Mouse (Mus musculus) limb, embryonic 14.5 days (tissue): ENCODE data around the gene E430018J23Rik. TPM values are rescaled to one million over a fixed set of nuclear protein-coding genes. Genes with fewer than 3 reads are reported as not detected.
"Not testable (repeated sequence)": the region's sequence is repeated elsewhere in the genome, so short reads cannot be mapped to it uniquely, and the experiment has no call there.

ENCODE experiments used
- ATAC-seq: fragments of 200-750 bp; cut with Nextera tagmentation; 2 replicates; pipeline ENCODE4 v1.8.0; 2017; ENCODE audit warnings: low read depth, moderate number of reproducible peaks, moderate TSS enrichment; ENCODE audit not compliant: low FRiP score
- DNase-seq: peaks from one replicate; pipeline ENCODE4 v3.0.0-alpha.2; 2015; ENCODE audit warnings: low spot score
- H3K27ac ChIP-seq: fragments of 300-500 bp; sonication (generic); replicated peaks from 2 replicates; pipeline ENCODE4 v1.5.1; 2014; ENCODE audit warnings: low read depth, mild to moderate bottlenecking, low read length, moderate library complexity, mixed read lengths
- H3K27me3 ChIP-seq: fragments of 300-500 bp; sonication (generic); 2 replicates; pipeline ENCODE4 v1.6.1; 2014; ENCODE audit warnings: low read length, mixed read lengths; ENCODE audit not compliant: control insufficient read depth, insufficient read depth
- H3K36me3 ChIP-seq: fragments of 300-500 bp; sonication (generic); 2 replicates; pipeline ENCODE4 v1.6.1; 2014; ENCODE audit warnings: mild to moderate bottlenecking, low read length, moderate library complexity, mixed read lengths; ENCODE audit not compliant: control insufficient read depth, insufficient read depth
- H3K4me1 ChIP-seq: fragments of 300-500 bp; sonication (generic); 2 replicates; pipeline ENCODE4 v1.6.1; 2014; ENCODE audit warnings: antibody characterized with exemption, low read length, mixed read lengths; ENCODE audit not compliant: control insufficient read depth, insufficient read depth
- H3K4me2 ChIP-seq: fragments of 300-500 bp; sonication (generic); replicated peaks from 2 replicates; pipeline ENCODE4 v1.6.1; 2014; ENCODE audit warnings: low read depth, mild to moderate bottlenecking, low read length, moderate library complexity; ENCODE audit not compliant: severe bottlenecking
- H3K4me3 ChIP-seq: fragments of 300-500 bp; sonication (generic); replicated peaks from 2 replicates; pipeline ENCODE4 v1.5.1; 2014; ENCODE audit warnings: low read length
- H3K9ac ChIP-seq: fragments of 300-500 bp; sonication (generic); 2 replicates; pipeline ENCODE4 v1.6.1; 2014; ENCODE audit warnings: mild to moderate bottlenecking, low read depth, low read length, moderate library complexity; ENCODE audit not compliant: severe bottlenecking
- H3K9me3 ChIP-seq: fragments of 300-500 bp; sonication (generic); 2 replicates; pipeline ENCODE4 v1.6.1; 2016; ENCODE audit warnings: low read length; ENCODE audit not compliant: control insufficient read depth
- POLR2A ChIP-seq: fragments of 200-500 bp; IDR thresholded peaks from 2 replicates; pipeline ENCODE4 v1.8.0; 2012; ENCODE audit warnings: inconsistent platforms, mild to moderate bottlenecking, moderate library complexity, borderline replicate concordance; ENCODE audit not compliant: insufficient read depth, insufficient read length; ENCODE audit errors: extremely low read depth
- WGBS: fragments of 180-500 bp; shearing (Covaris S2); extraction: QIAGEN DNeasy Blood & Tissue Kit; methylation state at CpG from one replicate; pipeline ENCODE4 v1.1.7; 2014; 5-methylcytosine and 5-hydroxymethylcytosine counted together
- polyA plus RNA-seq, 2 experiments: library from polyadenylated mRNA; depleted of rRNA in 1 of 2; stranded (reverse) in 1 of 2; unstranded in 1 of 2; fragments of >200 nt; fragmentation: Nextera tagmentation in 1 of 2; extraction: Ambion mirVana in 1 of 2; gene quantifications; 2 replicates each; pipeline versions ENCODE4 v1.2.1 to v1.2.3; 2012 to 2014

Gene E430018J23Rik
- polyA plus RNA-seq, 2 experiments, result 7.3 to 8.8 TPM

GRCm38 (mm10) chr7:127375271-127376245 is 17.9 kb downstream of the E430018J23Rik start, which contains the start of gene Zfp747:
TSS of gene Zfp747 (minus strand) at chr7:127376050.
- peak within 1 kb of the TSS; percentile 69 for H3K4me3 ChIP-seq
- 0 out of 2 replicates have a peak, but pooled peaks have one; percentile 17 for TF ChIP-seq POLR2A
- WGBS, result 3% methylated on average over 48 of the region's 49 CpGs
- ATAC-seq, result peak; percentile 91
- H3K4me1 ChIP-seq, H3K27me3 ChIP-seq, H3K9me3 ChIP-seq, H3K36me3 ChIP-seq, H3K27ac ChIP-seq: not testable (repeated sequence)
- H3K9ac ChIP-seq, result peak within 1 kb of the TSS; percentile 72
- DNase-seq, result peak; percentile 91
- peak within 1 kb of the TSS; percentile 74 for H3K4me2 ChIP-seq

GRCm38 (mm10) chr7:127371870-127372269 is 21.6 kb downstream of the E430018J23Rik start:
- not testable (repeated sequence) for H3K9ac ChIP-seq, H3K4me2 ChIP-seq, H3K4me1 ChIP-seq, H3K36me3 ChIP-seq, H3K27me3 ChIP-seq, DNase-seq, H3K27ac ChIP-seq, ATAC-seq, H3K9me3 ChIP-seq, H3K4me3 ChIP-seq
- WGBS, result 79% methylated on average over 3 of the region's 3 CpGs

GRCm38 (mm10) chr7:127371213-127371612 is 22.2 kb downstream of the E430018J23Rik start:
- no peak for ATAC-seq
- TF ChIP-seq POLR2A, result no peak
- Histone ChIP-seq H3K9ac (no peak overlapping the region), H3K27ac (no peak overlapping the region), H3K4me3 (no peak overlapping the region), H3K9me3 (no peaks in the 10 kb centered on the region), H3K36me3 (no peaks in the 10 kb centered on the region), H3K4me1 (0 out of 2 replicates have a peak, but pooled peaks cover 3% of the 10 kb centered on the region), H3K4me2 (no peak overlapping the region), H3K27me3 (no peaks in the 10 kb centered on the region)
- 84% methylated on average over 2 of the region's 2 CpGs for WGBS
- DNase-seq, result no peak

GRCm38 (mm10) chr7:127366249-127366648 is 27.2 kb downstream of the E430018J23Rik start:
- no peak for TF ChIP-seq POLR2A
- H3K36me3 ChIP-seq, result no peaks in the 10 kb centered on the region
- H3K27me3 ChIP-seq, result no peaks in the 10 kb centered on the region; the same call in 1 of the 2 replicates
- H3K9me3 ChIP-seq, result no peaks in the 10 kb centered on the region
- H3K4me2 ChIP-seq, result no peak overlapping the region
- no peak for DNase-seq
- no peak overlapping the region for H3K4me3 ChIP-seq
- H3K4me1 ChIP-seq, result peaks cover 8% of the 10 kb centered on the region; the same call in 1 of the 2 replicates
- 59% methylated on average over 3 of the region's 3 CpGs for WGBS
- H3K27ac ChIP-seq, result no peak overlapping the region
- H3K9ac ChIP-seq, result no peak overlapping the region
- no peak for ATAC-seq

GRCm38 (mm10) chr7:127364166-127364565 is 29.3 kb downstream of the E430018J23Rik start:
- TF ChIP-seq POLR2A, result no peak
- H3K4me2 ChIP-seq, result peak overlapping the region; percentile 72; the same call in 1 of the 2 replicates
- H3K4me3 ChIP-seq, result peak overlapping the region; percentile 37; the same call in 1 of the 2 replicates
- peaks cover 8% of the 10 kb centered on the region; the same call in 1 of the 2 replicates for H3K4me1 ChIP-seq
- WGBS, result 58% methylated on average over 4 of the region's 4 CpGs
- H3K27me3 ChIP-seq, result no peaks in the 10 kb centered on the region; the same call in 1 of the 2 replicates
- no peak overlapping the region for H3K9ac ChIP-seq
- ATAC-seq (no peak), DNase-seq (no peak)
- H3K9me3 ChIP-seq, result no peaks in the 10 kb centered on the region
- H3K36me3 ChIP-seq, result no peaks in the 10 kb centered on the region
- no peak overlapping the region for H3K27ac ChIP-seq
